Mouse (Mus musculus) lung, adult 2 months (tissue): Measurements from ENCODE around the gene Otulinl. TPM values are rescaled to one million over a fixed set of nuclear protein-coding genes. Genes with fewer than 3 reads are reported as not detected.

ENCODE experiments used
- DNase-seq: peaks from one replicate; pipeline ENCODE4 v3.0.0; 2022
- H3K4me1 ChIP-seq: fragments of 200-500 bp; 2 replicates; pipeline ENCODE4 v1.6.1; 2011; ENCODE audit warnings: low read length; ENCODE audit not compliant: control insufficient read depth, insufficient read depth
- H3K4me3 ChIP-seq: fragments of 200-500 bp; replicated peaks from 2 replicates; pipeline ENCODE3; 2011; ENCODE audit warnings: low read depth, mild to moderate bottlenecking, control low read depth, low read length; ENCODE audit errors: extremely low read depth
- CTCF ChIP-seq: fragments of 200-500 bp; IDR thresholded peaks from 2 replicates; pipeline ENCODE4 v1.5.1; 2011; ENCODE audit warnings: mild to moderate bottlenecking, low read length, control low read depth; ENCODE audit not compliant: insufficient read depth
- POLR2A ChIP-seq: fragments of 200-500 bp; IDR thresholded peaks from 2 replicates; pipeline ENCODE4 v1.6.1; 2011; ENCODE audit warnings: low read depth, mild to moderate bottlenecking, control low read depth, low read length, borderline replicate concordance; ENCODE audit errors: extremely low read depth
- WGBS: fragments of 180-500 bp; shearing (Covaris S2); methylation state at CpG from one replicate; pipeline ENCODE4 v1.1.7; 2018; 5-methylcytosine and 5-hydroxymethylcytosine counted together
- polyA plus RNA-seq: library from polyadenylated mRNA; depleted of rRNA; stranded (reverse); fragments of >200 nt; gene quantifications from 2 replicates; pipeline ENCODE4 v1.2.3, GENCODE M21; 2012

Gene Otulinl
- polyA plus RNA-seq, 1 experiment, result 9.9 TPM

DNA sequence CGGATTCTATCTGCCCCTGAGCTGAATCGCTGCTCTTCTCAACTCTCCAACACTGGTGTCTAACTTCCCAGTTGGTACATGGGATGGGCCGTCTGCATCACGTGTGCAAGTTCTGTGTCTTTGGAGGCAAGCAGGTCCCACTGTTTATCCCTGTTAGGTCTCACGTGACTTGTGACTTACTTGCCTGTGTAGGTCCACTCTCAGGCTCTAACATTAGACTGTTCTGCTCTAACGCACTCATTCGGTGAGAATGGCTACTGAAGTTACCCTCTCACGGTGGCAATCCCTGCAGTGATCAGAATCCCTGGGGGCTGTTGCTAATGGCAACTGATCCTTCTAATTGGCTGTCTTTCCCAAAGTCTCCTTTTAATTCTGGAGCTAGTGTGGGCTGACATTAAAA, 9.1 kb downstream of the Otulinl start:
- WGBS, result 82% methylated on average over 8 of the region's 8 CpGs
- no peak overlapping the region for H3K4me3 ChIP-seq
- no peak for DNase-seq
- peaks cover 7% of the 10 kb centered on the region for H3K4me1 ChIP-seq
- TF ChIP-seq POLR2A (no peak), CTCF (no peak)

DNA sequence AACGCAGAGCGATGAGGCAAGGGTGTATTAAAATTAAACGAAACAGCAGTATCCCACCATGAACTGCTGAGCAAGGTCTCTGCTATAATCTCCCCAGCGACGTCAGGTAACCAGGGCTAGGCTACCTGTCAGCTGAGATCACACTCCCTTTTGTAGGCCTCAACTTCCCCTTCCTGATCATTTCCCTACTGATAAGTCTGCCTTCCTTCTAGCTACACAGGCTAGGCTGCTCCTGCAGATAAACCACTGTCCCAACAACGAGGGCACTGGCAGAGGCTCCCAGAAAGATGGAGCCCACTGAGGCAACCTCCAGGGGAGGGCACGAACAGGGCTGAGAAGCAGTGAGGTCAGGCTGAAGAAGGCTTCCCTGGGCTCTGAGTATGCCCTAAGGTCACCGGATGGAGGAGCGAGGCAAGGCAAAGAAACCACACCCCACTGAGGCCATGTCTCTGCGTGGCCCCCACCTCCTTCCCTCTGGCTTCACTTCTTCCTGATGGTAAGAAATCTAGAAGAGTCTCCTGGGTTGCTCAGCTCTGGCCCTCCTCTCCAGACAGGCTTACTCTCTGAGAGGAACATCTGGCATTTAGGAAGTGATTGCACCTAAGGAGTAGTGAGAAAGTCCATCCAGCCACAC, 9.7 kb downstream of the Otulinl start:
- Histone ChIP-seq H3K4me1 (peaks cover 7% of the 10 kb centered on the region), H3K4me3 (no peak overlapping the region)
- no peak for DNase-seq
- TF ChIP-seq POLR2A, result no peak
- TF ChIP-seq CTCF, result no peak
- WGBS, result 76% methylated on average over 10 of the region's 10 CpGs

DNA sequence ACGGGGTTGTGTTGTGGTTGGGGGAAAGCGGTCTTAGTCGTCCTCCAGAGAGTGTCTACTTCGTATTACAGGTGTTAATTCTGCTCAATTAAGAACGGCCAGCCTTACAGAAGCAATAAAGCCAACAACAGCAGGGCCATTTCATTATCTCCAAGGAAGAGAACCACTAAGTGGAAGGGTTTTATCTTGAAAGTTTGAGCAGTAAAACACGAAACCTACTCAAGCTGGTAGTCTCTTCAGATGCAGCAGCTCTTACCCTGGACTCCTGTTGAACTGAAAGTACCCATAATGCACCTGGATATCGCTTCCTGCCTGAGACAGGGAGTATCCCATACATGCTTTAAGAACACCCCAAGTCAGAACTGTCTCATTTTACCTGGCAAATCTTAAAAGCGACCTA, 10.7 kb downstream of the Otulinl start:
- Histone ChIP-seq H3K4me1 (peaks cover 7% of the 10 kb centered on the region; the same call in 1 of the 2 replicates), H3K4me3 (no peak overlapping the region)
- WGBS, result 80% methylated on average over 8 of the region's 8 CpGs
- TF ChIP-seq POLR2A (no peak), CTCF (no peak)
- no peak for DNase-seq

DNA sequence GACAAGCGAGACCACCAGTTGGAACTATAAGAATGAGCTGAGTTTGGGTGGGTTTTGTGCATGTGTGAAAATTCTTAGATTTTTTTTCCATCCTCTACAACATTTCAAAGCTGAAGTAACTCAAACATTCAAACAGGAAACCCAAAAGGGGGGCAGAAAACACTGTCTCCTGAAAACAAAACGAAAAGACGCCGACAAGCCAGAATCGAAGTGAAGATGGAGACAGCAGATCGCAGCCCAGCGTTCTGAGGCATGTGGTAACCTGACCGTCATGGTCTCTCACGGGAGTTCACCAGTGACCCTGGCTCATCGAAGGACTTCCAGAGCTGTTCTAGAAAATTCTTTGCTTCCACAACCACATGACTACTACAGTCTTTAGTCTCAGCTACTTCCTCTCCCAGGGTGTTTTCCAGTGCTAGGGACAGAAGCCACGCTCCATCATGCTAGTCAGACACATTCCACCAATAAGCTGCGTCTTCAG, 11.4 kb downstream of the Otulinl start:
- no peak for DNase-seq
- H3K4me1 ChIP-seq, result peaks cover 10% of the 10 kb centered on the region; the same call in 1 of the 2 replicates
- WGBS, result 80% methylated on average over 12 of the region's 12 CpGs
- no peak overlapping the region for H3K4me3 ChIP-seq
- TF ChIP-seq POLR2A (no peak), CTCF (no peak)

DNA sequence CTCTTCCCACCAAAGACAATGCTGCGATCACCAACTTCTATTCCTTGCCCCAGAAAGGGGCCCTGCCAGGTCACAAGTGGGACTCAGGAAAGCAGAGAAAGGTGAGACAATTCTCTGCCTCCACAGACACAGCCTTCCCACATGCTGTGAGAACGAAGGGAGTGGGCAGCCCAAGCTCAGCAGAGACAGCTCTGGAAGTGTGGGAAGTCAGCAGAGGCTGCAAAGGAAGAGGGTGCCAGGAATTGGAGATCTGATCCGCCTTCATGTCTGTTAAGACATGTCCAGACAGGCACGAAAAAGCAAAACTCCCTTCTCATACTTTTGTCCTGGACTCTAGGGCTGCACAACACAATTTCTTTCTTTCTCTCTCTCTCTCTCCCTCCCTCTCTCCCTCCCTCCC, 12.1 kb downstream of the Otulinl start:
- no peak for TF ChIP-seq POLR2A
- no peak for TF ChIP-seq CTCF
- no peak for DNase-seq
- 79% methylated on average over 4 of the region's 4 CpGs for WGBS
- Histone ChIP-seq H3K4me1 (peaks cover 10% of the 10 kb centered on the region; the same call in 1 of the 2 replicates), H3K4me3 (no peak overlapping the region)

DNA sequence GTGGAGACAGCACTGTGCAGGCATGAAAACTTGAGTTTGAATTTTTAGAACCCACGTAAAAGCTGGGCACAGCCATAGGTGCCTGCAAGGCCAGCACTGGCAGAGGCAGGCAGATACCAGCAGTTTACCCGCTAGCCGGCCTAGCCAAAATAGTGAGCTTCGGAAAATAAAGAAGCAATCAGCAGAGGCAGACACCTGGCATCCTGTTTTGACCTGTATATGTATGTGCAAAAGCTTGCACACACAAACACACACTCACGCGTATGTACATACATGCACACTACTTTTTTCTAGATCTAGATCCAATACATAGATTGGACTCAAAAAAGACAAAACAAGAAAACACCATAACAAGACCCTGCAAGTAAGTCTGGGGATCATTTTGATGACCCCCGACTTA, 12.8 kb downstream of the Otulinl start:
- TF ChIP-seq CTCF (no peak), POLR2A (no peak)
- peaks cover 9% of the 10 kb centered on the region; the same call in 1 of the 2 replicates for H3K4me1 ChIP-seq
- WGBS, result 86% methylated on average over 7 of the region's 7 CpGs
- DNase-seq, result no peak
- H3K4me3 ChIP-seq, result no peak overlapping the region

GRCm38 (mm10) chr15:27668001-27668461, 13.3 kb downstream of the Otulinl start:
- 70% methylated on average over 9 of the region's 9 CpGs for WGBS
- no peak overlapping the region for H3K4me3 ChIP-seq
- TF ChIP-seq POLR2A (no peak), CTCF (no peak)
- no peak for DNase-seq
- peaks cover 5% of the 10 kb centered on the region; the same call in 1 of the 2 replicates for H3K4me1 ChIP-seq

- 58% methylated on average over 9 of the region's 9 CpGs for WGBS
These were observed 14.4 kb downstream of the Otulinl start for GRCm38 (mm10) chr15:27666911-27667539.

DNA sequence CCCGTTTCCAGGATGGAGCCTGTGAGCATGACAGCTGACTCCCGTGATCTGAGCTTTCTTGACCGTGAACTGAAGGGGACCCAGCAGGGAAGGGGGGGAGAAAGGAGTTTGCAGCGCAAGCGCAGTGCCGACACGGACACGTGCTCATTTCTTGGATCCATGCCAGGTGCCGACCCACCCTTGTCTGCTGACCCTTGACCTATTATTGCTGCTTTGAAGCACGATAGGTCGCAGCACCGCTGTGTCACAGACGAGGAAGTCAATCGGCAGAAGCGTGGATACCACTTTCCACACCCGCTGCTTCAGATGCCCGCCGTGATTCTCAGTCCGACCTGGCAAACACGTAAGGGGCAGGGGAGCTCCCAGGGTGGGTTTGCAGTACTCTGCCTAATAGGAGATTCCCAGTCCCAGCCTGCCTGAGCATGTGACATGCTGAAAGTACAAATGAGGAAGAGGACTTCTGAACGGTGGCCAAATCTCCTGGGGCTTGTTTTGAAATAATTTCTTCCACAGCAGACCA, 15.9 kb downstream of the Otulinl start:
- H3K4me1 ChIP-seq, result peaks cover 3% of the 10 kb centered on the region; the same call in 1 of the 2 replicates
- DNase-seq, result peak; percentile 28
- H3K4me3 ChIP-seq, result no peak overlapping the region
- 27% methylated on average over 21 of the region's 21 CpGs for WGBS
- TF ChIP-seq CTCF (no peak), POLR2A (no peak)

More at GRCm38 (mm10) chr15:27666911-27667539, 14.4 kb downstream of the Otulinl start:
- DNase-seq, result no peak
- no peak for TF ChIP-seq POLR2A
- no peak for TF ChIP-seq CTCF
- Histone ChIP-seq H3K4me3 (no peak overlapping the region), H3K4me1 (peaks cover 3% of the 10 kb centered on the region; the same call in 1 of the 2 replicates)
